Mouse (Mus musculus) lung, embryonic 14.5 days (tissue): ENCODE data around the gene Tbc1d22a. TPM values are rescaled to one million over a fixed set of nuclear protein-coding genes. Genes with fewer than 3 reads are reported as not detected.

ENCODE experiments used
- ATAC-seq: fragments of 200-750 bp; cut with Nextera tagmentation; 2 replicates; pipeline ENCODE4 v1.8.0; 2017; ENCODE audit warnings: mild to moderate bottlenecking, moderate TSS enrichment, moderate library complexity; ENCODE audit not compliant: insufficient read depth
- DNase-seq: peaks from one replicate; pipeline ENCODE4 v3.0.0-alpha.2; 2015
- H3K27ac ChIP-seq: fragments of 300-500 bp; sonication (generic); 2 replicates; pipeline ENCODE4 v1.5.1; 2014; ENCODE audit warnings: low read depth, mild to moderate bottlenecking, moderate library complexity
- H3K27me3 ChIP-seq: fragments of 300-500 bp; sonication (generic); 2 replicates; pipeline ENCODE4 v1.6.1; 2014; ENCODE audit warnings: low read length, control low read depth; ENCODE audit not compliant: insufficient read depth
- H3K36me3 ChIP-seq: fragments of 300-500 bp; sonication (generic); 2 replicates; pipeline ENCODE4 v1.6.1; 2014; ENCODE audit warnings: control low read depth; ENCODE audit not compliant: insufficient read depth
- H3K4me1 ChIP-seq: fragments of 300-500 bp; sonication (generic); 2 replicates; pipeline ENCODE4 v1.6.1; 2014; ENCODE audit warnings: antibody characterized with exemption, control low read depth; ENCODE audit not compliant: insufficient read depth
- H3K4me2 ChIP-seq: fragments of 300-500 bp; sonication (generic); 2 replicates; pipeline ENCODE4 v1.6.1; 2014; ENCODE audit warnings: mild to moderate bottlenecking
- H3K4me3 ChIP-seq: fragments of 300-500 bp; sonication (generic); 2 replicates; pipeline ENCODE4 v1.5.1; 2014; ENCODE audit warnings: low read depth, low read length
- H3K9ac ChIP-seq: fragments of 300-500 bp; sonication (generic); 2 replicates; pipeline ENCODE4 v1.6.1; 2014
- H3K9me3 ChIP-seq: fragments of 300-500 bp; sonication (generic); 2 replicates; pipeline ENCODE4 v1.6.1; 2016; ENCODE audit warnings: low read depth, low read length, control low read depth
- CTCF ChIP-seq: IDR thresholded peaks from 2 replicates; pipeline ENCODE4 v1.5.1; 2016; ENCODE audit warnings: antibody characterized with exemption, low read depth
- WGBS: fragments of 180-500 bp; shearing (Covaris S2); extraction: QIAGEN DNeasy Blood & Tissue Kit; methylation state at CpG from one replicate; pipeline ENCODE4 v1.1.7; 2014; 5-methylcytosine and 5-hydroxymethylcytosine counted together
- polyA plus RNA-seq: library from polyadenylated mRNA; unstranded; fragments of >200 nt; fragmentation: Nextera tagmentation; extraction: Ambion mirVana; gene quantifications from 2 replicates; pipeline ENCODE4 v1.2.1, GENCODE M21; 2014

Tbc1d22a gene
- polyA plus RNA-seq, 1 experiment from 2014 or later = 10.6 TPM

- H3K27ac ChIP-seq = no peak overlapping the region
- H3K4me1 ChIP-seq = no peaks in the 10 kb centered on the region
- WGBS = 54% methylated on average over 10 of the region's 10 CpGs
- DNase-seq (no peak), ATAC-seq (no peak)
- H3K4me3 ChIP-seq = no peak overlapping the region
- no peaks in the 10 kb centered on the region for H3K9me3 ChIP-seq
- no peak overlapping the region for H3K9ac ChIP-seq
- no peaks in the 10 kb centered on the region for H3K36me3 ChIP-seq
- no peak for TF ChIP-seq CTCF
- H3K4me2 ChIP-seq = no peak overlapping the region
- no peaks in the 10 kb centered on the region for H3K27me3 ChIP-seq
These were observed 289.2 kb downstream of the Tbc1d22a start for GRCm38 (mm10) chr15:86503413-86503812.

GRCm38 (mm10) chr15:86506666-86507065, 292.4 kb downstream of the Tbc1d22a start:
- WGBS = 58% methylated on average over 4 of the region's 4 CpGs
- no peak for TF ChIP-seq CTCF
- Histone ChIP-seq H3K4me1 (no peaks in the 10 kb centered on the region), H3K36me3 (no peaks in the 10 kb centered on the region), H3K9me3 (no peaks in the 10 kb centered on the region), H3K9ac (no peak overlapping the region), H3K27me3 (no peaks in the 10 kb centered on the region), H3K4me2 (no peak overlapping the region), H3K4me3 (no peak overlapping the region), H3K27ac (no peak overlapping the region)
- ATAC-seq = no peak
- DNase-seq = no peak

- Histone ChIP-seq H3K27ac (no peak overlapping the region), H3K4me3 (no peak overlapping the region), H3K9me3 (no peaks in the 10 kb centered on the region), H3K27me3 (no peaks in the 10 kb centered on the region), H3K9ac (no peak overlapping the region), H3K4me2 (no peak overlapping the region), H3K36me3 (no peaks in the 10 kb centered on the region), H3K4me1 (no peaks in the 10 kb centered on the region)
- ATAC-seq (no peak), DNase-seq (no peak)
- TF ChIP-seq CTCF = no peak
- 84% methylated on average over 8 of the region's 8 CpGs for WGBS
These were observed 293.3 kb downstream of the Tbc1d22a start for GRCm38 (mm10) chr15:86507546-86507945.

- no peaks in the 10 kb centered on the region for H3K9me3 ChIP-seq
- 70% methylated on average over 7 of the region's 7 CpGs for WGBS
- H3K4me3 ChIP-seq = no peak overlapping the region
- no peak for DNase-seq
- no peak overlapping the region for H3K27ac ChIP-seq
- ATAC-seq = no peak
- H3K27me3 ChIP-seq = no peaks in the 10 kb centered on the region
- H3K4me1 ChIP-seq = no peaks in the 10 kb centered on the region
- no peak overlapping the region for H3K4me2 ChIP-seq
- H3K9ac ChIP-seq = no peak overlapping the region
- no peaks in the 10 kb centered on the region for H3K36me3 ChIP-seq
- no peak for TF ChIP-seq CTCF
These were observed 294.3 kb downstream of the Tbc1d22a start for GRCm38 (mm10) chr15:86508406-86509176.

- WGBS = 65% methylated on average over 6 of the region's 6 CpGs
- no peak for DNase-seq
These were observed 295.3 kb downstream of the Tbc1d22a start for GRCm38 (mm10) chr15:86509601-86510000.

GRCm38 (mm10) chr15:86511181-86511580, 296.9 kb downstream of the Tbc1d22a start:
- Histone ChIP-seq H3K4me2 (no peak overlapping the region), H3K4me3 (no peak overlapping the region), H3K9ac (no peak overlapping the region), H3K36me3 (no peaks in the 10 kb centered on the region), H3K9me3 (no peaks in the 10 kb centered on the region), H3K4me1 (no peaks in the 10 kb centered on the region), H3K27ac (no peak overlapping the region), H3K27me3 (no peaks in the 10 kb centered on the region)
- WGBS = 66% methylated on average over 7 of the region's 7 CpGs
- no peak for TF ChIP-seq CTCF
- no peak for ATAC-seq
- DNase-seq = no peak

More at GRCm38 (mm10) chr15:86509601-86510000, 295.3 kb downstream of the Tbc1d22a start:
- Histone ChIP-seq H3K27me3 (no peaks in the 10 kb centered on the region), H3K9me3 (no peaks in the 10 kb centered on the region), H3K27ac (no peak overlapping the region), H3K4me2 (no peak overlapping the region), H3K4me1 (no peaks in the 10 kb centered on the region), H3K4me3 (no peak overlapping the region), H3K36me3 (no peaks in the 10 kb centered on the region), H3K9ac (no peak overlapping the region)
- ATAC-seq = no peak
- no peak for TF ChIP-seq CTCF

- no peak overlapping the region for H3K4me3 ChIP-seq
- WGBS = 86% methylated on average over 5 of the region's 5 CpGs
- no peaks in the 10 kb centered on the region for H3K36me3 ChIP-seq
- ATAC-seq = no peak
- H3K27ac ChIP-seq = no peak overlapping the region
- H3K9me3 ChIP-seq = no peaks in the 10 kb centered on the region
- no peaks in the 10 kb centered on the region for H3K4me1 ChIP-seq
- no peak for DNase-seq
- H3K27me3 ChIP-seq = no peaks in the 10 kb centered on the region
- no peak overlapping the region for H3K9ac ChIP-seq
- H3K4me2 ChIP-seq = no peak overlapping the region
- no peak for TF ChIP-seq CTCF
These were observed 299.1 kb downstream of the Tbc1d22a start for GRCm38 (mm10) chr15:86513336-86513735.
